In the genomic region with DNA sequence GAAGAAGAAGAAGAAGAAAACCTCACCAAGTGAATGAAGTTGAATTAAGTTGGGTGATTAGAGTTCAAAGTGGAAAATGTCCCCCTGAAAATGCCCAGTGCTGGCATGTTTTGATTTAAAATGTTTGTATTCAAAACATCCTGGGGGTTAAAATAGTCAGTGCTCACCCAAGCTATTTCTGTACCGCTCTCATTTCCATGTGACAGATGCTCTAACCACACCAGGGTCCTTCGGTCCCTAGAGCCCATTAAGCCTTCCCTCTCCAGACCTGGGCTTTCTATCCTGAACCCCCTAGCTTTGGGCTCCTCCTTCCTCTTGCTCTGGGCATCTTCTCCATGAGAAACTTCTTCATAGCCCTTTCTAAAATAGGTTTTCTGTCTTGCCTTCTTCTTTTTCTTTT, we compare ENCODE assay signal across 21 mouse cellular contexts. TPM values are rescaled to one million over a fixed set of nuclear protein-coding genes. Genes with fewer than 3 reads are reported as not detected.
"Had no signal": no experiment of that assay in that cellular context is flagged by ENCODE, and none has a peak within 500 bp of the region (broad histone marks: within the 10 kb centered on the region; RNA-seq: fewer than 3 reads in every experiment).

No protein-coding gene starts in this region.

- H3K9ac ChIP-seq: neural tube, embryonic 12.5 days; neural tube, embryonic 13.5 days; neural tube, embryonic 15.5 days; stomach, embryonic 15.5 days had no signal

- H3K27ac ChIP-seq: neural tube, embryonic 12.5 days; neural tube, embryonic 13.5 days; neural tube, embryonic 15.5 days; stomach, embryonic 15.5 days; stomach, postnatal 0 days had no signal

- H3K4me2 ChIP-seq: neural tube, embryonic 12.5 days; neural tube, embryonic 13.5 days; neural tube, embryonic 15.5 days; stomach, embryonic 15.5 days had no signal

- H3K36me3 ChIP-seq: neural tube, embryonic 12.5 days; neural tube, embryonic 13.5 days; neural tube, embryonic 15.5 days; stomach, embryonic 15.5 days had no signal

- H3K4me3 ChIP-seq: neural tube, embryonic 12.5 days; neural tube, embryonic 13.5 days; neural tube, embryonic 15.5 days; stomach, embryonic 15.5 days had no signal

- DNase-seq: retina, postnatal 1 day; right cerebral cortex, adult 18-20 months; right cerebral cortex, postnatal 14 days; right cerebral cortex, postnatal 4 days; spleen, adult 18-20 months; thymus, adult 18-20 months; thymus, adult 2 months; thymus, postnatal 14 days; thymus, postnatal 25 days; thymus, postnatal 36 days; thymus, postnatal 4 days had no signal

- H3K9me3 ChIP-seq: neural tube, embryonic 12.5 days; neural tube, embryonic 13.5 days; neural tube, embryonic 15.5 days; stomach, embryonic 15.5 days had no signal

- H3K27me3 ChIP-seq: neural tube, embryonic 12.5 days; neural tube, embryonic 13.5 days; neural tube, embryonic 15.5 days; stomach, embryonic 15.5 days had no signal

- H3K4me1 ChIP-seq: neural tube, embryonic 12.5 days; neural tube, embryonic 13.5 days; neural tube, embryonic 15.5 days; stomach, embryonic 15.5 days had no signal

RNA-seq across cellular contexts. Expression of gene Zfp385c, which starts 8.2 kb away (rescaled TPM):
- total RNA-seq: neutrophil, adult 5-6 weeks had no signal
- polyA plus RNA-seq: stomach, embryonic 14.5 days had no signal

RNA-seq across cellular contexts. Expression of gene Hspb9, which starts 29.6 kb away (rescaled TPM):
- total RNA-seq: neutrophil, adult 5-6 weeks had no signal
- polyA plus RNA-seq: neural tube, embryonic 12.5 days; neural tube, embryonic 14.5 days; neural tube, embryonic 15.5 days; small intestine, adult 2 months; stomach, embryonic 15.5 days; thymus, postnatal 0 days had no signal
